Mouse (Mus musculus): ENCODE measurements around the gene Arhgef3. TPM values are rescaled to one million over a fixed set of nuclear protein-coding genes. Genes with fewer than 3 reads are reported as not detected.

The Arhgef3 gene
- total and polyA plus RNA-seq, 3 experiments = 11.1 to 27.8 (median 23.0) TPM

GRCm38 (mm10) chr14:27338034-27338708 lies 223.5 kb downstream of the Arhgef3 start:
- DNase-seq = no peak
- intact Hi-C loops (cut with DNase I) = loop anchor here (5.0 kb wide), 1 partner anchor 91 kb away; no protein-coding TSS in a partner anchor
- Histone ChIP-seq H3K27me3 (ENCODE audit: control insufficient read depth, insufficient read depth, low read length) (no peaks in the 10 kb centered on the region), H3K4me1 (ENCODE audit: control insufficient read depth, insufficient read depth, low read length) (peaks cover 14% of the 10 kb centered on the region), H3K79me2 (replicated peaks; ENCODE audit: control insufficient read depth, insufficient read depth, low read length) (peaks cover 4% of the 10 kb centered on the region; the same call in 1 of the 2 replicates), H3K36me3 (ENCODE audit: control insufficient read depth, insufficient read depth, low read length) (peaks cover 19% of the 10 kb centered on the region), H3K9ac (ENCODE audit: low read depth, low read length) (no peak overlapping the region), H3K27ac (peak overlapping the region; percentile 39; the same call in 1 of the 2 replicates), H3K4me3 (peak overlapping the region; percentile 26; the same call in 1 of the 2 replicates)
- TF ChIP-seq CTCF (IDR thresholded peaks at IDR 0.05) (peak; percentile 79), EP300 (IDR thresholded peaks at IDR 0.05; ENCODE audit: insufficient read depth, low read depth, low read length) (no peak)
- 26% methylated on average over 12 of the region's 12 CpGs for WGBS

DNA sequence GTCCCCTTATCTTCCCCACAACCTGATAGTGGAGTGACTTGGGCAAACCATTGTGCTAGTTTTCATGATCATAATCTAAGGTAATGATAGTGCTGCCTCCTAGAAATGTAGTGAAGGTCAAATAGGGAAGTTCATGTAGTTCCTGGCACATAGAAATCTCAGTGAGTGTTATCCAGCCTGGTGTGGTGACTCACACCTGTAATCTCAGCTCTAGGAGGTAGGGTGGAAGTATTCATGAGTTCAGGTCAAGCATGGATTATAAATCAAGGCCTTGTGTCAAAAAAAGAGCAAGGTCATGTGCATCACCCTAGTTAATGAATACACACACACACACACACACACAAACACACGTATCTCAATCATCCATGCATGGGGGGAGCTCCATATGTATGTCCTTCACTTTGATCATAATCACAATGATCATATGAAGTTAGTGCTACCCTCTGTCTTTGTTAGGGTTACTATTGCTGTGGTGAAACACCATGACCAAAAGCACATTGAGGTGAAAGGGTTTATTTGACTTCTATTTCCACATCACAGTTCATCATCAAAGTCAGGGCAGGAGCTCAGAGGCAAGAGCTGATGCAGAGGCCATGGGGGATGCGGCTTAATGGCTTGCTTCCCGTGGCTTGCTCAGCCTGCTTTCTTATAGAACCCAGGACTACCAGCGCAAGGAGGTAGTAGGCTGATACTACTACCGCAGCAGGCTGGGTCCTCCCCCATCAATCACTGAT lies 226.2 kb downstream of the Arhgef3 start:
- intact Hi-C loops (cut with DNase I) = loop anchor here (5.0 kb wide), 2 partner anchors 36 to 109 kb away; no protein-coding TSS in a partner anchor
- Histone ChIP-seq H3K79me2 (replicated peaks; ENCODE audit: control insufficient read depth, insufficient read depth, low read length) (peaks cover 4% of the 10 kb centered on the region; the same call in 1 of the 2 replicates), H3K36me3 (ENCODE audit: control insufficient read depth, insufficient read depth, low read length) (peaks cover 23% of the 10 kb centered on the region), H3K4me3 (no peak overlapping the region), H3K9ac (ENCODE audit: low read depth, low read length) (no peak overlapping the region), H3K27ac (peak overlapping the region; percentile 4), H3K4me1 (ENCODE audit: control insufficient read depth, insufficient read depth, low read length) (peaks cover 22% of the 10 kb centered on the region), H3K27me3 (ENCODE audit: control insufficient read depth, insufficient read depth, low read length) (no peaks in the 10 kb centered on the region)
- DNase-seq = no peak
- 76% methylated on average over 5 of the region's 5 CpGs for WGBS
- TF ChIP-seq EP300 (IDR thresholded peaks at IDR 0.05; ENCODE audit: insufficient read depth, low read depth, low read length) = no peak
- no peak for TF ChIP-seq CTCF (IDR thresholded peaks at IDR 0.05)

DNA sequence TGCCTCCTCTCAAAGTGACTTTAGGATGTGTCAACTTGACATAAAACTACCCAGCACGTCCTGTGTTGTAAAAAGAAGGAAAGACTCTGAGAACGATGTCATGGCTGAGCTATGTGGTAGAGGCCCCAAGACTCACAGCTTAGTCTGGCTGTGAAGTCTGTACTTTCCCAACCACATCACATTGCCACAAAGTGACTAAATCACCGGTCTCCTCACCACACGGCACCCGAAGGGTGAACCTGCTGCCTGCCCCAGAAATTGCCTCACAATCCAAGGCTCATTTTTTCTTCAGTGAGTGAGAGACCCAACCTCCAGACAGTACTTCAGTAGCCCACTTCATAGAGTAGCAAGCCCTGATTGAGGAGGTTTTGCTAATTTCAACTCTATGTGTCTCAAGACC lies 226.8 kb downstream of the Arhgef3 start:
- H3K27ac ChIP-seq = peak overlapping the region; percentile 4

GRCm38 (mm10) chr14:27342451-27342850 lies 227.8 kb downstream of the Arhgef3 start:
- Histone ChIP-seq H3K79me2 (replicated peaks; ENCODE audit: control insufficient read depth, insufficient read depth, low read length) (no peaks in the 10 kb centered on the region; the same call in 1 of the 2 replicates), H3K4me1 (ENCODE audit: control insufficient read depth, insufficient read depth, low read length) (peaks cover 21% of the 10 kb centered on the region), H3K4me3 (no peak overlapping the region), H3K36me3 (ENCODE audit: control insufficient read depth, insufficient read depth, low read length) (peaks cover 28% of the 10 kb centered on the region), H3K27me3 (ENCODE audit: control insufficient read depth, insufficient read depth, low read length) (no peaks in the 10 kb centered on the region), H3K9ac (ENCODE audit: low read depth, low read length) (no peak overlapping the region), H3K27ac (peak overlapping the region; percentile 6; the same call in 1 of the 2 replicates)
- no peak for TF ChIP-seq EP300 (IDR thresholded peaks at IDR 0.05; ENCODE audit: insufficient read depth, low read depth, low read length)
- TF ChIP-seq CTCF (IDR thresholded peaks at IDR 0.05) = no peak
- no peak for TF ChIP-seq POLR2A (IDR thresholded peaks at IDR 0.05; ENCODE audit: insufficient read depth, low read depth, low read length)
- 52% methylated on average over 2 of the region's 2 CpGs for WGBS
- intact Hi-C loops (cut with DNase I) = loop anchor here (2.0 to 5.0 kb wide), 3 partner anchors 35 to 110 kb away; no protein-coding TSS in a partner anchor
- no peak for DNase-seq

More for the DNA sequence above, 226.8 kb downstream of the Arhgef3 start:
- intact Hi-C loops (cut with DNase I) = loop anchor here (5.0 kb wide), 2 partner anchors 36 to 109 kb away; no protein-coding TSS in a partner anchor
- H3K9ac ChIP-seq (ENCODE audit: low read depth, low read length) = no peak overlapping the region
- DNase-seq = no peak
- H3K79me2 ChIP-seq (replicated peaks; ENCODE audit: control insufficient read depth, insufficient read depth, low read length) = peaks cover 2% of the 10 kb centered on the region; the same call in 1 of the 2 replicates
- H3K27me3 ChIP-seq (ENCODE audit: control insufficient read depth, insufficient read depth, low read length) = no peaks in the 10 kb centered on the region
- no peak for TF ChIP-seq POLR2A (IDR thresholded peaks at IDR 0.05; ENCODE audit: insufficient read depth, low read depth, low read length)
- H3K4me1 ChIP-seq (ENCODE audit: control insufficient read depth, insufficient read depth, low read length) = peaks cover 22% of the 10 kb centered on the region
- no peak overlapping the region for H3K4me3 ChIP-seq
- 61% methylated on average over 5 of the region's 5 CpGs for WGBS
- peaks cover 26% of the 10 kb centered on the region for H3K36me3 ChIP-seq (ENCODE audit: control insufficient read depth, insufficient read depth, low read length)

- Histone ChIP-seq H3K27me3 (ENCODE audit: control insufficient read depth, insufficient read depth, low read length) (no peaks in the 10 kb centered on the region), H3K4me3 (no peak overlapping the region), H3K9ac (ENCODE audit: low read depth, low read length) (no peak overlapping the region), H3K79me2 (replicated peaks; ENCODE audit: control insufficient read depth, insufficient read depth, low read length) (peaks cover 2% of the 10 kb centered on the region; the same call in 1 of the 2 replicates), H3K4me1 (ENCODE audit: control insufficient read depth, insufficient read depth, low read length) (peaks cover 27% of the 10 kb centered on the region), H3K36me3 (ENCODE audit: control insufficient read depth, insufficient read depth, low read length) (peaks cover 31% of the 10 kb centered on the region), H3K27ac (peak overlapping the region; percentile 10)
- WGBS = 81% methylated on average over 4 of the region's 4 CpGs
- no peak for DNase-seq
- no peak for TF ChIP-seq POLR2A (IDR thresholded peaks at IDR 0.05; ENCODE audit: insufficient read depth, low read depth, low read length)
- no peak for TF ChIP-seq EP300 (IDR thresholded peaks at IDR 0.05; ENCODE audit: insufficient read depth, low read depth, low read length)
- no peak for TF ChIP-seq CTCF (IDR thresholded peaks at IDR 0.05)
- intact Hi-C loops (cut with DNase I) = loop anchor here (5.0 kb wide), 2 partner anchors 33 to 112 kb away; no protein-coding TSS in a partner anchor
These were observed 229.7 kb downstream of the Arhgef3 start for GRCm38 (mm10) chr14:27344250-27344990.

Data from heart, adult 2 months (tissue).